Mouse (Mus musculus): ENCODE measurements around the gene Rfc1.
"Not testable (repeated sequence)": the region's sequence is repeated elsewhere in the genome, so short reads cannot be mapped to it uniquely, and the experiment has no call there.

Gene Rfc1

GRCm38 (mm10) chr5:65299623-65300022 lies 35.8 kb downstream of the Rfc1 start:
- DNase-seq (ENCODE audit: low read depth): not testable (repeated sequence)

- DNase-seq (ENCODE audit: low read depth): no peak
These were observed 37.1 kb downstream of the Rfc1 start for GRCm38 (mm10) chr5:65298167-65298950.

- DNase-seq (ENCODE audit: low read depth): peak; percentile 47
These were observed 41.2 kb downstream of the Rfc1 start for GRCm38 (mm10) chr5:65294270-65294669.

GRCm38 (mm10) chr5:65293627-65294026 lies 41.8 kb downstream of the Rfc1 start:
- DNase-seq (ENCODE audit: low read depth): no peak

GRCm38 (mm10) chr5:65289009-65289408 lies 46.5 kb downstream of the Rfc1 start:
- not testable (repeated sequence) for DNase-seq (ENCODE audit: low read depth)

- no peak for DNase-seq (ENCODE audit: low read depth)
These were observed 47.4 kb downstream of the Rfc1 start for GRCm38 (mm10) chr5:65287751-65288701.

GRCm38 (mm10) chr5:65284171-65284570 lies 51.3 kb downstream of the Rfc1 start:
- DNase-seq (ENCODE audit: low read depth): peak; percentile 62

GRCm38 (mm10) chr5:65281216-65281615 lies 54.3 kb downstream of the Rfc1 start:
- no peak for DNase-seq (ENCODE audit: low read depth)

- peak; percentile 35 for DNase-seq (ENCODE audit: low read depth)
These were observed 56.3 kb downstream of the Rfc1 start for GRCm38 (mm10) chr5:65279133-65279651.

- no peak for DNase-seq (ENCODE audit: low read depth)
These were observed 61.5 kb downstream of the Rfc1 start for GRCm38 (mm10) chr5:65273966-65274365.

GRCm38 (mm10) chr5:65257910-65258505 lies 77.5 kb downstream of the Rfc1 start:
- no peak for DNase-seq (ENCODE audit: low read depth)

- DNase-seq (ENCODE audit: low read depth): no peak
These were observed 85.2 kb downstream of the Rfc1 start for GRCm38 (mm10) chr5:65250185-65250855.

- no peak for DNase-seq (ENCODE audit: low read depth)
These were observed 88.2 kb downstream of the Rfc1 start for GRCm38 (mm10) chr5:65247296-65247695.

- DNase-seq (ENCODE audit: low read depth): peak; percentile 84
These were observed 92.7 kb downstream of the Rfc1 start for GRCm38 (mm10) chr5:65242740-65243139.

GRCm38 (mm10) chr5:65231289-65232003 lies 104.0 kb downstream of the Rfc1 start:
- DNase-seq (ENCODE audit: low read depth): no peak

GRCm38 (mm10) chr5:65224056-65224455 lies 111.4 kb downstream of the Rfc1 start:
- no peak for DNase-seq (ENCODE audit: low read depth)

GRCm38 (mm10) chr5:65221037-65221436 lies 114.4 kb downstream of the Rfc1 start:
- DNase-seq (ENCODE audit: low read depth): no peak

GRCm38 (mm10) chr5:65217305-65218269 lies 117.9 kb downstream of the Rfc1 start:
- no peak for DNase-seq (ENCODE audit: low read depth)

- peak; percentile 37 for DNase-seq (ENCODE audit: low read depth)
These were observed 122.1 kb downstream of the Rfc1 start for GRCm38 (mm10) chr5:65213321-65213720.

Data from NIH3T3 (cell line).